Mouse (Mus musculus): ENCODE results near the gene Slc34a3.
A peak's percentile ranks its signal among the peaks of the same experiment; 100 is the strongest.

The Slc34a3 gene

DNA sequence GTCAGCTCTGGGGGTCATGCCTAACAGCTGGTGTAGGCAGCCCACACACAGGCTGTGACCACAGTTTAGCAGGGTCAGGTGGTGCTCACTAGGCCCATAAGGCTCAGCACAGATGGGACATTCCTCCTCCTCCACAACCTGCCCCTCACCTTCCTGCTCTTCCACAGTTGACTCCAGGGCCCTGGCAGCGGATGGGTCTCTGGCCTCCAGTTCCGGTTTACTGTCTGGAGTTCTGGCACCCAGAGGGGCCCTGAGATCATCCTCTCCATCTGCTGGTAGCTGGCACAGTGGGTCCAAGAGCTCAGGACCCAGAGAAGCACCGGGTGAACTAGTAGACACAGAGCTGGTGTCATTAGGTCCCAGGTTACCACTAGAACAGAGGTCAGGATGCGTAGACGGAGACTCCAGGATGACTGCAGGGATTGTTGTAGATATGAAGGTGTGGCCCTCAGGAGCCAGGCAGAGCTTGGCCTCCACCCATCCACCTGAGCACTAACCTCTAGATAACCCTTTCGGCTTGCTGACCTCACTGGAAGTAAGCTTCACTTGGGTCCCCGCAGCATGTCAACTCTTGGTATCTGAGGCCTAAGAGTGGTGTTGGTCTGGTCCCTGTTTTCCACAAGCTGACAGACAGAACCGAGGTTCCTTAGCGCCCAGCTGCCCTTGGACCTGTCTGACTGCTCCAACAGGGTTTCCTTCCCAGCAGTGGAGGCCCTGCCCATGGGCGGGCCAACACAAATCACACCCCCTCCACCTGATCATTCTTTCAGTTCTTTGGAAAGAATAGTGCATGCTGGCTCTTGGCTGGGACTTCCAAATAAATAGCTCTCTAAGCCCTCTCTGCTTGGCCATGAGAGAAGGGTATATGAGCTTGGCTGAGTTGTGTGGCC lies 12.3 kb upstream of the Slc34a3 start, which contains the start of gene AL732309.1:
TSS of gene AL732309.1 (minus strand) at position 681 of the 890 bp plus-strand sequence.
- peak; percentile 53 for DNase-seq

DNA sequence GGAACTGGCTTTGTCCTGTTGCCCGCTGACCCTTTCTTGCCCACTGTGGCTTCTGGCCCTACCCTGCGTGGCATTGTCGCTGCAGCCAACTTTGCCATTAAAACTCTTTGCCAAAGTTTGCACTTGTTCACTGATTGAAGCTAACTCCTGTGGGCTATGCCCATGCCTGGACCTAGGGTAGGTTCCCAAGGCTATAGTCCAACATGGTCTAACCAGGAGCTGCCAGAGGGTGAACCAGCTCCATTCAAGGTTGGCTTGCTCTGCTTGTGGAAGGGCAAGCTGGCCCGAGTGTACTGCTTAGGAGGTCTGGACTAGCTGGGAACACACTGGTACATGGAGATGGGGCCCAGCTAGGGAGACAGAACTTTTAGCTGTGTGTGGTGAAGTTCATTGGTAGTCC lies 10.0 kb upstream of the Slc34a3 start:
- DNase-seq: no peak

GRCm38 (mm10) chr2:25243342-25243741 lies 9.2 kb upstream of the Slc34a3 start:
- DNase-seq: no peak

DNA sequence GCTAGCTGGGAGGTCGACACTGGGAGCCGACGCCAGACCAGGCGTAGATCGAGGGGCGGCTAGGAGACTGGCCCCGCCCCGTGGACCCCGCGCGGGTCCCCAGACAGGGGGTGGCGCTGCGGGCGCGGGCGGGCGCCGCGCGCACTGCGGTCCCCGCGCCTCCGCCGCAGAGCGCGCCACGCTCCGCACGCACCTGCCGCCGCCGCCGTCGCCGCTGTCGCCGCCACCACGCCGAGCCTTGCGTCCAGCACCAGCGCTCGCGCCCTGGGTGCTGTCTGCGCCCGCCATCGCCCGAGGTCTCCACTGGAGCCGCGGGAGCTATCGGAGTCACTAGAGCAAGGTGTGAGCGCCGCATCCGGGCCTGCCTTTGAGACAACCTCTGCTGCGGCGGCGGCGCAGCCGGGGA lies 7.9 kb upstream of the Slc34a3 start, which contains the start of the genes Rnf208 and Cysrt1:
TSS of gene Rnf208 (plus strand) at position 155 of the 406 bp plus-strand sequence.
TSS of gene Cysrt1 (minus strand) at position 352 of the 406 bp plus-strand sequence.
- DNase-seq: no peak

DNA sequence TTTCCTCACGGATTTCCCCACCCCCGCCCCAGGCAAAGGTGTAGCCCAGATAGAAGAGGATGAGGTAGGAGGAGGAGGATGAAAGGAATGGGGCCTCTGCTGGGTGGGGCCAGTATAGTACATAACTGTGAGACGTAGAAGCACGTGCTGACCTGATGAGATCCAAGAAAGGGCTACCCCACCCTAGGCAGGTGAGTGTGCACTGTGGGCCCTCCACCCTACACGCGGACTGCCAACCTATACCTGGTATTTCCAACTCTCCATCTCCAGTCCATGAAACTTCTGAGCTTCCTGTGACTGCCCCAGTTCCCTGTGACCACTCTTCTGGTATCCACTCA lies 7.2 kb upstream of the Slc34a3 start:
- DNase-seq: no peak

GRCm38 (mm10) chr2:25240723-25241437 lies 6.7 kb upstream of the Slc34a3 start:
- DNase-seq: peak; percentile 85

DNA sequence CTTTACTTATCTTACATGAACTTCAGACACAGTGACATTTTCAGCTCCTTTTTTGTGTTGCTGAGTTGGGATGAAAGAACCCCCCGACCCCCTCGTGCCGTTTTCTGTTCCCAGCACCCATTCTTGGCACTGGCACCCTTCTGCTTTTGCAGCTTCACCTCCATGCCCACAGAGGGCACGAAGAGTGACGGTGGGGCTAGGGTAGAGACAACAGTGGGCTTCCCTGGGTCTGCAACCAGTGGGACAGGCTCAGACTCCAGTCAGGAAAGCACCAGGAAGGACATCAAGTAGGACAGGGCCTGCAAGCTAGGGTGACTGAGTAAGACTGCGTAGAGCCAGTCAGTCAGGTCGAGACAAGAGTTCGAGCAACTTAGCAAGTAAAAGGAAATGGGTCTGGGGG lies 6.1 kb upstream of the Slc34a3 start:
- no peak for DNase-seq

DNA sequence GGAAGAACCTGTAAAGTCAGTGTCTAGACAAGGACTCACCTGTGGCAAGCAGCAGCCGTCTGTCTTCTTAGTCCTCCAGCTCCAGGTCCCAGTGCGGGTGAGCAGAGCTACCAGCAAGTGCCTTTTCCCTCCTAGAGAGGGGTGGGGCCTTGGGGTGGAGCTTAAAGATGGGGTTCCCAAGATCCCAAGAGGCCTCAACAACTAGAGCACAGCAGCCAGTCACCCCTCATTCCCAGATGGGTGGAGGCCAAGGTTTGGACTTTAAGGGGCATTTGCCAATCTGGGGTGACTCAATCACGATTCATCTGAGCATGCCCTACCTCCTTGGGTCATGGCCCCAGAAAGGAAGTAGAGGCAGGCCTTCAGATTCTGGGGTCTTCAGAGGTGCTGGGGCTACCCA lies 5.6 kb upstream of the Slc34a3 start:
- DNase-seq: no peak

GRCm38 (mm10) chr2:25238106-25238505 lies 3.9 kb upstream of the Slc34a3 start:
- DNase-seq: no peak

- peak; percentile 88 for DNase-seq
Measured at GRCm38 (mm10) chr2:25237522-25237921, 3.4 kb upstream of the Slc34a3 start.

GRCm38 (mm10) chr2:25236614-25237013 lies 2.5 kb upstream of the Slc34a3 start, which contains the start of gene Rnf224:
Rnf224 (minus strand) TSS chr2:25236787.
- DNase-seq: no peak

- no peak for DNase-seq
Measured at GRCm38 (mm10) chr2:25234551-25235220, 522 bp upstream of the Slc34a3 start.

GRCm38 (mm10) chr2:25233421-25233820 lies 743 bp downstream of the Slc34a3 start:
- no peak for DNase-seq

DNA sequence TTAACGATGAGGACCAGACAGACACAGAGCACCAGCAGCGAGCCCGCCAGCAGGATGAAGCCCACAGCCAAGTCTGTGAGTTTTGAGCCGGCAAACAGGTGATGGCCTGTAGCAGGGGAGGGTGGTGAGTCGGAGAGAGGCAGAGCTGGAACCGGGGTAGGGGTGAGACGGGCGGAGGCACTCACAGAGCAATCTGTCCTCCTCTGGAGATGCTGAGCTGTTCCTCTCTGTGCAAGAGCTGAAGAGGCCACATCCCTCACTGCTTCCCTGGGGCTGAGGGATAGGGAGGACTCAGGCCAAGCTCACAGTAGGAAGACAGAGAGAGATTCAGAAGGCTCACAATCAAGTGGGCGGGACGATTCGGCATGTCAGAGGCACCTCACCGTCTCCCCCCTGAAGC lies 3.1 kb downstream of the Slc34a3 start:
- no peak for DNase-seq

GRCm38 (mm10) chr2:25230581-25230980 lies 3.6 kb downstream of the Slc34a3 start:
- DNase-seq: no peak

DNA sequence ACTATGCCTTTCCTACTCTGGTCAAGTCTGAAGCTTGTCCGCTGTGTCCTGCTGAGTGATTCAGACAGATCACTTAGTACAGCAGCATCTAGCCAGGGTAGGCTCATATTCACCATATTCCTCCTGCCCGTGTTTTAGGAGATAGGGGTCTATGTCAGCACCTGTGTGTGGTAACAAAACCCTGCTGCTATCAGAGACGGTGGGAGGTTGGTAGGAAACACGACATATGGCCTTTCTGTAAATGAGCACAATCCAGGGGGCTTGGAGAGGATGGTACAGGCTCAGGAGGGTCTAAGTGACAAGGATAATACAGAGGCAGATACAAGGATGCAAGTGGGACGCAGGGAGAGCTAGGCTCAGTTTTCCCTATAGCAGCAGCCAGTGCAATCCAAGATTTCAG lies 4.6 kb downstream of the Slc34a3 start:
- no peak for DNase-seq

GRCm38 (mm10) chr2:25228995-25229530 lies 5.1 kb downstream of the Slc34a3 start:
- DNase-seq: no peak

- peak; percentile 96 for DNase-seq
Measured at GRCm38 (mm10) chr2:25228431-25228889, 5.7 kb downstream of the Slc34a3 start.

DNA sequence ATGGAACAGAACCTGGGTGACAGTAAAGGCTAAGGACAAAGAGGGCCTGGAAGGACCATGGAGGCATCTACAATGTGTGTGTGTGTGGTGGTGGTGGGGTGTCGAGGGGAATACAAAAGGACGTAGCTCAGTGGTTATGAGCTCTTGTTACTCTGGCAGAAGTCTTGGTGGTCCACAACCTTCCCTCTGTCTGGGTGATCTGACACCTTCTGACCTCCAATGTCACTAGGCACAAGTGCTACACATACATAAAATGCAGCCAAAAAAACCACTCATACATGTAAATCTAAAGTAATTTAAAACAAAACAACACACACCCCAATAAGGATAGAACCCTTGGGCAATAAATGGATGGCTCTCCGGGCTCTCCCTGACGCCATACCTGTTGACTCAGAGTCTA lies 6.8 kb downstream of the Slc34a3 start:
- no peak for DNase-seq

GRCm38 (mm10) chr2:25226864-25227263 lies 7.3 kb downstream of the Slc34a3 start:
- no peak for DNase-seq

- no peak for DNase-seq
Measured at GRCm38 (mm10) chr2:25225811-25226379, 8.3 kb downstream of the Slc34a3 start.
